Mouse (Mus musculus): ENCODE data around the gene Exoc6. TPM values are rescaled to one million over a fixed set of nuclear protein-coding genes. Genes with fewer than 3 reads are reported as not detected.

Exoc6 gene
- total and polyA plus RNA-seq, 2 experiments, result 6.4 to 21.8 TPM

DNA sequence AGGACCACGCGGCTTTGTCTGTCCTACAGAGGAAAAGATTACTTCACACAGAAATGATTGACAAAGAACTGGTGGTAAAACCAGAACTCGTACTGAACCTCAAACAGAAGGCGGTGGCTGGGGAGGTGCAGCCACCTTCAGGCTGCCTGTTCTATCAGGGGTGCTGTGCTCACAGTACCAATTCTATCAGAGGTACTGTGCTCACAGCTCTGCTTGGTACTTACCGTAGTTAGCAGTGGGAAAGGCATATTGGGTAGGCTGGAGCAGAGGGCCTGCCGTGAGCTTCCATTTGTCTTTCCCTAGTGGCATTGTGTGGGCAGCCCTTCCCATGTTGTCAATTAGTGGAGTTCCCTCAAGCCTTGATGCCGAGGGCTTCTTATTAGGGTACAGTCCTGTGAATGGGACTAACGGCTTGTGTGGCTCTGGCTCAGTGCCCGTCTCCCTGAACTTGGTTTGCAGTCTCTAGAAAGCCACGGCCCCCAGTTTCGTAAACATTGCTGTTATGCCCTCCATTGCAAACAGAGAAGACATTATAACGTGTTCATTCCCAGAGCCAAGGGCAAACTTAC lies 19.1 kb downstream of the Exoc6 start:
- 65% methylated on average over 12 of the region's 12 CpGs for WGBS
- Histone ChIP-seq H3K4me1 (ENCODE audit: control insufficient read depth, insufficient read depth, low read length) (no peaks in the 10 kb centered on the region), H3K27me3 (ENCODE audit: control insufficient read depth, insufficient read depth, low read length) (no peaks in the 10 kb centered on the region), H3K9ac (ENCODE audit: low read depth, low read length) (no peak overlapping the region), H3K79me2 (ENCODE audit: control insufficient read depth, insufficient read depth, low read length) (peaks cover 24% of the 10 kb centered on the region; the same call in 1 of the 2 replicates), H3K4me3 (ENCODE audit: insufficient read depth, low read depth, low read length) (no peak overlapping the region), H3K27ac (replicated peaks; ENCODE audit: insufficient read depth, low read depth, low read length) (no peak overlapping the region), H3K36me3 (ENCODE audit: control insufficient read depth, insufficient read depth, low read length) (peaks cover 18% of the 10 kb centered on the region; the same call in 1 of the 2 replicates)
- TF ChIP-seq CTCF (IDR thresholded peaks at IDR 0.05; ENCODE audit: low read depth, low read length) (no peak), POLR2A (IDR thresholded peaks at IDR 0.05; ENCODE audit: extremely low read depth, insufficient read depth, low read length) (no peak)
- DNase-seq (ENCODE audit: extremely low read depth, low read depth, low spot score), result no peak

DNA sequence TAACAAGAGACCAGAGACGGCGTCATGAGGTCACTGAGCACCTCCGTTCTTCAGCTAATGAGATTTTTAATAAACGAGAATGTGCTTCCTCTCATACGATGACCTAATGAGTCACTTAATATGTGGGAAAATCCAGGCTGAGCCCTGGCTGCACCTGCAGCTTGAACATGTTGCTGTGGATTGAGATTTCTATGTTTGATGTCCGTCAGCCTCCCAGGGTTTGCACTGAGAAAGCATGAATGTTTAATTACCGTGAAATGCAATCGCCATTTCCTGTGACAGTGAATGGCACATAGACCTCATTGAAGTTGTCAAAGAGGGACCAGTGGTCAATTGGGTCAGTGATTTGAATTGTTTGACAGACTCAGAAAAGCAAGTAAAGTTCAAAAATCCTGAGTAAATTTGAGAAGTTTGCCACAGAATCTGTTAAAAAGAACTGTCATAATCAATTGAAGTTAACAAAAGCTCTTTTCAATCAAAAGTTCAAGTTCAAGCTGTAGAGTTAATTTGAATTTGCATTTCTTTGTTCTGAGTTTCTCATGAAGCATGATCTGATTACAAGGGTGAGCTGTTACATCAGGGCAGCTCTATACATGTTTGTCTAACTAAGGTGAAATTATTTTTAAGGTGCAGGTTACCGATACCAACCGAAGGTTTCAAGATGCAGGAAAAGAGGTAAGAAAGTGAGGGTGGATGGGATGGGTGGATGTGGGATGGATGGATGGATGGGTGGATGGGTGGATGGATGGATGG lies 20.9 kb downstream of the Exoc6 start:
- H3K27me3 ChIP-seq (ENCODE audit: control insufficient read depth, insufficient read depth, low read length), result no peaks in the 10 kb centered on the region
- H3K4me3 ChIP-seq (ENCODE audit: insufficient read depth, low read depth, low read length), result no peak overlapping the region
- H3K36me3 ChIP-seq (ENCODE audit: control insufficient read depth, insufficient read depth, low read length), result peaks cover 20% of the 10 kb centered on the region; the same call in 1 of the 2 replicates
- no peak for DNase-seq (ENCODE audit: extremely low read depth, low read depth, low spot score)
- 93% methylated on average over 10 of the region's 10 CpGs for WGBS
- no peak for TF ChIP-seq CTCF (IDR thresholded peaks at IDR 0.05; ENCODE audit: low read depth, low read length)
- no peak for TF ChIP-seq POLR2A (IDR thresholded peaks at IDR 0.05; ENCODE audit: extremely low read depth, insufficient read depth, low read length)
- H3K27ac ChIP-seq (replicated peaks; ENCODE audit: insufficient read depth, low read depth, low read length), result no peak overlapping the region
- H3K79me2 ChIP-seq (ENCODE audit: control insufficient read depth, insufficient read depth, low read length), result peaks cover 20% of the 10 kb centered on the region; the same call in 1 of the 2 replicates
- H3K9ac ChIP-seq (ENCODE audit: low read depth, low read length), result no peak overlapping the region
- no peaks in the 10 kb centered on the region for H3K4me1 ChIP-seq (ENCODE audit: control insufficient read depth, insufficient read depth, low read length)

DNA sequence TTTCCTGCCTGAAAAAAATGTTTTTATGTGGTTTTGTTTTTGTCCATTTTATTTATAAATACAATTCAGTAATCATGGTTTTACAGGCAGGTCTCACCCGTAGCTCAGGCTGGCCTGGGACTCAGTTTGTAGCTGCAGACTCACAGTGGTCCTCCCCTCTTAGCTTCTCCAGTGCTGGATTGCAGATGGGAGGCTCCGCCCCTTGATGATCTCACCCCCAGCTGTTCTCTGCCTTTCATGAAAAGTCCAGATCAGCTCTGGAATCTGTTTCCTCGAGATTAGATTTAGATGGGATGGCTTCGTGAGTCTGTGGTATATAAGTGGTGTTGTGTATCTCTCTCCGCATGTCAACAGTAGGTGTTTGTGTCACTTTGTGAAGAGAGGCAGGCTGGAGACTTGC lies 24.6 kb downstream of the Exoc6 start:
- H3K79me2 ChIP-seq (ENCODE audit: control insufficient read depth, insufficient read depth, low read length), result no peaks in the 10 kb centered on the region
- H3K36me3 ChIP-seq (ENCODE audit: control insufficient read depth, insufficient read depth, low read length), result peaks cover 35% of the 10 kb centered on the region; the same call in 1 of the 2 replicates
- no peak overlapping the region for H3K27ac ChIP-seq (replicated peaks; ENCODE audit: insufficient read depth, low read depth, low read length)
- no peaks in the 10 kb centered on the region for H3K4me1 ChIP-seq (ENCODE audit: control insufficient read depth, insufficient read depth, low read length)
- TF ChIP-seq POLR2A (IDR thresholded peaks at IDR 0.05; ENCODE audit: extremely low read depth, insufficient read depth, low read length) (no peak), CTCF (IDR thresholded peaks at IDR 0.05; ENCODE audit: low read depth, low read length) (no peak)
- no peak overlapping the region for H3K4me3 ChIP-seq (ENCODE audit: insufficient read depth, low read depth, low read length)
- no peak for DNase-seq (ENCODE audit: extremely low read depth, low read depth, low spot score)
- no peaks in the 10 kb centered on the region for H3K27me3 ChIP-seq (ENCODE audit: control insufficient read depth, insufficient read depth, low read length)
- 79% methylated on average over 5 of the region's 5 CpGs for WGBS
- H3K9ac ChIP-seq (ENCODE audit: low read depth, low read length), result no peak overlapping the region

DNA sequence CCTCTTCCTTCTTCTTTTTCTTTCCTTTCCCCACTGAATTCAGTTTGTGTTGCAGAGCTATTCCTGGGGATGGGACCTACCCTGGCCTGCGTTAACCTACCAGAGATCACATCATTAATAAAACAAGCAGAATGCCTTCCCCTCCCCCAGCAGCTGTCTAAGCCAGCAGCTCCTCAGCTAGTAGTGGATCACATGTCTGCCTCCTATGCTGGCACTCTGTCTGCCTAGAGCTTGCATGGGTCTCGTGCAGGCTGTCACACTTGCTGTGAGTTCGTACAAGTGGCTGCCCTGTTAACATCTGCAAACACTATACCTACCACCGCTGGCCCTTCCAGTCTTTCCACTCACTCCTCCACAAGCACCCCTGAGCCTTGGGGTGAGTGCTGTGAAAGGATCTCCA lies 29.4 kb downstream of the Exoc6 start:
- 93% methylated on average over 4 of the region's 4 CpGs for WGBS
- no peaks in the 10 kb centered on the region for H3K79me2 ChIP-seq (ENCODE audit: control insufficient read depth, insufficient read depth, low read length)
- H3K9ac ChIP-seq (ENCODE audit: low read depth, low read length), result no peak overlapping the region
- TF ChIP-seq CTCF (IDR thresholded peaks at IDR 0.05; ENCODE audit: low read depth, low read length) (no peak), POLR2A (IDR thresholded peaks at IDR 0.05; ENCODE audit: extremely low read depth, insufficient read depth, low read length) (no peak)
- H3K4me3 ChIP-seq (ENCODE audit: insufficient read depth, low read depth, low read length), result no peak overlapping the region
- H3K4me1 ChIP-seq (ENCODE audit: control insufficient read depth, insufficient read depth, low read length), result 0 out of 2 replicates have a peak, but pooled peaks cover 2% of the 10 kb centered on the region
- H3K27me3 ChIP-seq (ENCODE audit: control insufficient read depth, insufficient read depth, low read length), result no peaks in the 10 kb centered on the region
- DNase-seq (ENCODE audit: extremely low read depth, low read depth, low spot score), result no peak
- H3K36me3 ChIP-seq (ENCODE audit: control insufficient read depth, insufficient read depth, low read length), result peaks cover 23% of the 10 kb centered on the region
- H3K27ac ChIP-seq (replicated peaks; ENCODE audit: insufficient read depth, low read depth, low read length), result no peak overlapping the region

- Histone ChIP-seq H3K27me3 (ENCODE audit: control insufficient read depth, insufficient read depth, low read length) (no peaks in the 10 kb centered on the region), H3K9ac (ENCODE audit: low read depth, low read length) (no peak overlapping the region), H3K36me3 (ENCODE audit: control insufficient read depth, insufficient read depth, low read length) (peaks cover 27% of the 10 kb centered on the region), H3K4me3 (ENCODE audit: insufficient read depth, low read depth, low read length) (no peak overlapping the region), H3K27ac (replicated peaks; ENCODE audit: insufficient read depth, low read depth, low read length) (no peak overlapping the region), H3K4me1 (ENCODE audit: control insufficient read depth, insufficient read depth, low read length) (0 out of 2 replicates have a peak, but pooled peaks cover 2% of the 10 kb centered on the region), H3K79me2 (ENCODE audit: control insufficient read depth, insufficient read depth, low read length) (no peaks in the 10 kb centered on the region)
- no peak for TF ChIP-seq CTCF (IDR thresholded peaks at IDR 0.05; ENCODE audit: low read depth, low read length)
- TF ChIP-seq POLR2A (IDR thresholded peaks at IDR 0.05; ENCODE audit: extremely low read depth, insufficient read depth, low read length), result no peak
- WGBS, result 80% methylated on average over 6 of the region's 6 CpGs
- peak; percentile 10 for DNase-seq (ENCODE audit: extremely low read depth, low read depth, low spot score)
Measured at GRCm38 (mm10) chr19:37580438-37580837, 30.2 kb downstream of the Exoc6 start.

DNA sequence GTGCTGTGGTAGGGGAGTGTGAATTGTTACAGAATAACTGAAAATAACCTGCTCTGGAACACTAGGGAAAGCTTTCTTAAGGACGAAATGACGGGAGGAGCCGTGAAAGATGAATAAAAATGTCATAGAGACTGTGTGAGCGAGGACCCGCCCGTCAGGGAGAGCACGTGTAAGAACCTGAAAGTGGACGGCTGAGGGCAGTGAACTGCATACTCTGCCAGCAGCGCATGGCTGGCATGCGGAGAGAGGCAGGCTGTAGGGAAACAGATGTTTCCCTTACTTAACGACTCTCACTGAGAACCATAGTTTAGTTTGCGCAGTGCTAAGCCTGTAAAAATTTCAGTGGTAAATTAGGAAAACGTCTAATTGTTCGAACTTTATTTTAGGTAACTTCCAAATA lies 35.0 kb downstream of the Exoc6 start:
- TF ChIP-seq POLR2A (IDR thresholded peaks at IDR 0.05; ENCODE audit: extremely low read depth, insufficient read depth, low read length) (no peak), CTCF (IDR thresholded peaks at IDR 0.05; ENCODE audit: low read depth, low read length) (no peak)
- Histone ChIP-seq H3K4me1 (ENCODE audit: control insufficient read depth, insufficient read depth, low read length) (0 out of 2 replicates have a peak, but pooled peaks cover 2% of the 10 kb centered on the region), H3K27ac (replicated peaks; ENCODE audit: insufficient read depth, low read depth, low read length) (no peak overlapping the region), H3K4me3 (ENCODE audit: insufficient read depth, low read depth, low read length) (no peak overlapping the region), H3K27me3 (ENCODE audit: control insufficient read depth, insufficient read depth, low read length) (no peaks in the 10 kb centered on the region), H3K9ac (ENCODE audit: low read depth, low read length) (no peak overlapping the region), H3K36me3 (ENCODE audit: control insufficient read depth, insufficient read depth, low read length) (peaks cover 33% of the 10 kb centered on the region), H3K79me2 (ENCODE audit: control insufficient read depth, insufficient read depth, low read length) (no peaks in the 10 kb centered on the region)
- no peak for DNase-seq (ENCODE audit: extremely low read depth, low read depth, low spot score)
- WGBS, result 87% methylated on average over 14 of the region's 14 CpGs
